Mouse (Mus musculus): ENCODE measurements around the gene Ampd3.
A peak's percentile ranks its signal among the peaks of the same experiment; 100 is the strongest.

Ampd3 gene

DNA sequence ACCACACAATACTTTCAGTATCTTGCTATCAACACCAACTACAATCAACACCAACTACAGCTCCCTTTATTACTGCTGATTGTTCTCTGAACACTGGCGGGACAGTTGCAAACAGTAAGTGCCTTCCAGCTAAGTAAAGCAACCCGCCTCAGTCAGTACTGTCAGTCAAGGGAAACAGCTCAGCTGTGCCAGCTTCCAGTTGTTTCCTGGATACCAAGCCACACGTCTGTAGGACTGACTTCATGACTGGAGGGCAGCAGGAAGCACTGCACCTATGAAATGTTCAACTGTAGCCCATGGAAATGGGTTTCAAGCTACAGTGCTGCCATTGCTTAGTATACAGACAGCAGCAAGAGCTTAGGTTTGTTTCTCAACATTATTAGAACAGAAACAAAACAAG is 66.5 kb downstream of the Ampd3 start:
- peak; percentile 16 for DNase-seq (ENCODE audit: low spot score)

- DNase-seq (ENCODE audit: low spot score): no peak
Measured at GRCm38 (mm10) chr7:110840332-110840731, 72.3 kb downstream of the Ampd3 start.

DNA sequence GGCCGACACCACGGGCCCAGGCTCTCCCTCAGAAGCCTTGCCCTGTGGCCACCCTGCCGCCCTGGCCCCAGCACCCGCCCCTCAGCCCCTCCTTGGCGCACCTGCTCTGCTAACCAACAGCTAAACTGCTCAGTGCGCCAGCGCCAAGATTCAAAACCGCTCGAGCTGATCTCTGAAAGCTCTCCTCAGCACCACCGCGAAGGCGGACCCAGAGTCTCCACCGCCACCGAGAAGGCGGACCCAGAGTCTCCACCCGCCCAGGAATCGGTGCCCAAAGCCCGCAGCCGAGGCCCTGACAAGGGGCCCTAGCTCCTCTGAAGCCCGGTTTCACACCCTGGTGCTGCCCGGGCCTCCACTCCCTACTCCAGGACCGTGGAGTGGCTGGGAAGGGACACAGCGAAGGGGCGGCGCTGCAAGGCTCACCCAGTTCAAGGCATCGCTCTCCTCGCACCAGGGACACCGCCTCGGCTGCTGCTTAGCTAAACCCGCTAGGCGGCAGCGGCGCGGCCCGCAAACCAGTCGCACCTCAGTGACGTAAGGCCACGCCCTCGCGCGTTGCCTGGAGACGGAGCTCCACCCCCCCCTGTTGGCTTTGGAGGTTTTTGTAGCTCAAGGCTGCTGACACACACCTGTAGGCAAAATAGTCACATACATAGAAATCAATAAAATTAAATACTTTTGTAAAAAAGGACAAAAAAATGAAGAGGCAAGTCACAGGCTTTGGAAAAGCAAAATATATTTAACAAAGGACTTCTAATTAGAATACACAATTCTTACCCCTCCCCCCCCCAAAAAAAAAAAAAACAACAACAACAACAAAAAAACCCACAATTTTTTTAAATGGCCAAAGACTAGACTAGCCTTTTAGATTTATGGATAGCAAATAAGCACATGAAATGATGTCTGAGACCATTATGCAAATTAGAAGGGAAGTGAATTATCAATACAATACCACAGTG is 76.2 kb downstream of the Ampd3 start, which contains the start of gene Rnf141:
Rnf141 (minus strand) TSS at position 542 of the 959 bp plus-strand sequence.
- DNase-seq (ENCODE audit: low spot score): peak; percentile 88

DNA sequence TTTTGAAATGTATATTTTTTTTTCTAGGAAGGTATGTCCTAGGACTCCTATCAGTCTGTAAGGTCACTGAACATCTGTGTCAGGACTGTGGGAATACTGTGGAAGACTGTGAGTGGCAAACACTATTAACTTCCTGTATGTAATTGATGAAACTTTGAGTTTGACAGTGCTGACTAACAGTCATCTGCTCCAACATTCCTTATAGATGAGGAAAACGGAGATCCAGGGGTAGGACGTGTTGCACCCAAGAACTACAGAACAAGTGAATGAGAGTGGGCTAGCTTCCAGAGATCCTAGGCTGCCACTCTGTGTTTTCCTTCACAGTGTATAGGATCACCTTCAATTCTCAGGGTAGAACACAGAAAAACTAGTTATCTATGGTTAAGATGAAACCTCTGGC is 79.3 kb downstream of the Ampd3 start:
- no peak for DNase-seq (ENCODE audit: low spot score)

DNA sequence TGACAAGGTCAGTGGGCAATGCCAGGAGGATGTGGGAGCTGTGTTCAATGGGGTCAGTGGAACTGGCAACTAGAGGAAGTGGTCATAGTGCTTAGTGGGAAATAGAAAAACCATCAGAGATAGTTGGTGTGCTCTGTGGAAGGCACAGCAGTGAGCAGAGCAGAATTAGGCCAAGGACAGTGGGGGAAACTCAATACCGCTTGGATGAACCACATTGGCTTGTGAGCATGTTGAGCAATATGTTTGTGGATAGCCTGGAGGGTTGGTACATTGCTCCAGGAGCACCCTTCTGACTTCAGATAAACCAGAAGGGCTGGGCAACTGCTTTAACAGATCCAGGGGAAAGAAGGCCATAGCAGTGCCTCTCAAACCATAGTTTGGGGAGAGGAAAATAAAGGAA is 80.4 kb downstream of the Ampd3 start:
- DNase-seq (ENCODE audit: low spot score): peak; percentile 15

DNA sequence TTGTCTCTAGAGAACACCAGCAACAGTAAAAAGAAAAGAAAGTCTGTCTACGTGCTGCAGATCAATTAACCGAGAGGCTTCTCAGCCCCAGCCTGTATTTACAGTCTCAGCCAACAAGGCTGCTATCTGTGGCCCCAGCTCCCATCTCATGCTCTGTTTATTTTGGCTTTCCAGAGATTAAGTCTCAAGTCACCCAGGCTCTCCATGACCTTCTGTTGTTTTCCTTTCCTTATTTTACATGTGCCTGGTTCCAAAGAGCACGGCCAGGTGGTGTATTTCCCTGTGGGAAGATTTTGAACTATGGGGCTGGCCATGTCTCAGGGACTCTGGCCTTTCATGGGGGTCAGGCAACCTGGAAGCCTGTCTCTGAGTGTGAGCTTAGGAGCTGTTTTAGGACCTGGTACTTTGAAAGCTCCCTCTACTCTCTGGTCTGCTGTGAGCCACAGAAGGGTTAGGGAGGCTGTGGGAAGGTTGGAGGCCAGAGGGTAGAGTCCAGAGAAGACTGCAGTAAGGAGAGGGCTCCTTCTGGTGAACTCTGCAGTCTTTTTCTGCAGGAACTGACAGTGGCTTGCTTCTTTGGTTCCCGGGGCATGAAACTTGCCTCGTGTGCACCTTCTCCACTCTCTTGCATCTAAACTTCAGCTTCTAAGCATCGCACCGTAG is 83.7 kb downstream of the Ampd3 start:
- DNase-seq (ENCODE audit: low spot score): no peak

- no peak for DNase-seq (ENCODE audit: low spot score)
Measured at GRCm38 (mm10) chr7:110853611-110854010, 85.6 kb downstream of the Ampd3 start.

DNA sequence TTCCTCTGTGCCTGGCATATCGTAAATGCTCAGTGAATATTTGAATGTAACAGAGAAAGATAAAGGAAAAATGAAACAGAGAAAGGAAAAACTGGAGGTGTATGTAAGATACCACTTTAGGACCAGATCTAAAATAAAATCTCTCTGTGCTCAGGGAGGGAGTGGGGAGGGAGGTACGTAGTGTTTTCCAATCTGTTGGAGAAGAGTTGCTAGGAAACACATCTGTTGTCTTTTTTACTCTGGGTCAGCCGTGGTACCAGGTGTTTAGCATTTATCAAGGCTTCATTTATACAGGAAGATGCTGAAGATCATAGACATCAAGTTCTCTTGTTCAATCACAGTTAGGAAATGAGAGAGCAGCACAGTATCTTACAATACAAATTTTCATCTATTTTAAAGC is 86.5 kb downstream of the Ampd3 start:
- no peak for DNase-seq (ENCODE audit: low spot score)

GRCm38 (mm10) chr7:110854927-110855546 is 87.0 kb downstream of the Ampd3 start:
- peak; percentile 31 for DNase-seq (ENCODE audit: low spot score)

DNA sequence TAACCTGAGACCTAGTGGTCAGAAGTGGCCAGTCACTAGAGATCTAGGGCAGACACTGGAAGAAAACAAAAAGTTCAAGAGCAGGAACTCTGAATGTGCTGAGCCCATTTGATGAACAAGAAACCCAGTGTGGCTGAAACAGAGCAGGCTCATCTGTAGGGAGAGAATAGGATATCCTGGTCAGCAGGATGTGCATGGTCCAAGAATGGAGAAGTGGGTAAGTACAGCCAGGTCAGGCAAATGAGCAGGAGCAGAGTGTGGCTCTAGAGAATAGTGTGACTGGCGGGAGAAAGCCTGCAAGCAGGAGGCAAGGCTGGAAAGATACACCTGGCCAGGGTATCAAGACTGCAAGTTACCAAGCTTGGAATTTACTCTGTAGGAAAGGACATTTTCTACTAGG is 87.6 kb downstream of the Ampd3 start:
- DNase-seq (ENCODE audit: low spot score): no peak

GRCm38 (mm10) chr7:110860129-110860528 is 92.1 kb downstream of the Ampd3 start:
- DNase-seq (ENCODE audit: low spot score): no peak
